Mouse (Mus musculus): ENCODE data around the gene Fosl2. TPM values are rescaled to one million over a fixed set of nuclear protein-coding genes. Genes with fewer than 3 reads are reported as not detected.

Gene Fosl2
- polyA plus RNA-seq, 1 experiment from 2014 or later = 0.70 TPM

- 84% methylated on average over 12 of the region's 12 CpGs for WGBS
- Histone ChIP-seq H3K27ac (ENCODE audit: low read depth, low read length) (no peak overlapping the region), H3K4me3 (ENCODE audit: low read length) (no peak overlapping the region)
These were observed 31.2 kb upstream of the Fosl2 start for GRCm38 (mm10) chr5:32104119-32104990.

GRCm38 (mm10) chr5:32106473-32107140, 29.0 kb upstream of the Fosl2 start:
- Histone ChIP-seq H3K27ac (ENCODE audit: low read depth, low read length) (no peak overlapping the region), H3K4me3 (ENCODE audit: low read length) (no peak overlapping the region), H3K4me2 (ENCODE audit: low read length) (no peak overlapping the region), H3K9me3 (ENCODE audit: control insufficient read depth, low read length) (no peaks in the 10 kb centered on the region), H3K9ac (ENCODE audit: low read depth, low read length) (no peak overlapping the region), H3K27me3 (replicated peaks; ENCODE audit: control insufficient read depth, insufficient read depth, low read length) (no peaks in the 10 kb centered on the region), H3K4me1 (ENCODE audit: control insufficient read depth, insufficient read depth, low read depth, low read length) (peaks cover 6% of the 10 kb centered on the region; the same call in 1 of the 2 replicates), H3K36me3 (ENCODE audit: control insufficient read depth, insufficient read depth, low read length) (no peaks in the 10 kb centered on the region)
- no peak for ATAC-seq
- WGBS = 83% methylated on average over 5 of the region's 5 CpGs

More at GRCm38 (mm10) chr5:32104119-32104990, 31.2 kb upstream of the Fosl2 start:
- no peak for ATAC-seq
- Histone ChIP-seq H3K9me3 (ENCODE audit: control insufficient read depth, low read length) (no peaks in the 10 kb centered on the region), H3K9ac (ENCODE audit: low read depth, low read length) (no peak overlapping the region), H3K4me2 (ENCODE audit: low read length) (no peak overlapping the region), H3K36me3 (ENCODE audit: control insufficient read depth, insufficient read depth, low read length) (no peaks in the 10 kb centered on the region), H3K27me3 (replicated peaks; ENCODE audit: control insufficient read depth, insufficient read depth, low read length) (no peaks in the 10 kb centered on the region), H3K4me1 (ENCODE audit: control insufficient read depth, insufficient read depth, low read depth, low read length) (peaks cover 6% of the 10 kb centered on the region; the same call in 1 of the 2 replicates)

GRCm38 (mm10) chr5:32110651-32111050, 24.9 kb upstream of the Fosl2 start:
- no peak overlapping the region for H3K4me3 ChIP-seq (ENCODE audit: low read length)
- H3K4me1 ChIP-seq (ENCODE audit: control insufficient read depth, insufficient read depth, low read depth, low read length) = no peaks in the 10 kb centered on the region
- H3K4me2 ChIP-seq (ENCODE audit: low read length) = no peak overlapping the region
- no peaks in the 10 kb centered on the region for H3K9me3 ChIP-seq (ENCODE audit: control insufficient read depth, low read length)
- 90% methylated on average over 4 of the region's 4 CpGs for WGBS
- H3K27me3 ChIP-seq (replicated peaks; ENCODE audit: control insufficient read depth, insufficient read depth, low read length) = no peaks in the 10 kb centered on the region
- H3K36me3 ChIP-seq (ENCODE audit: control insufficient read depth, insufficient read depth, low read length) = no peaks in the 10 kb centered on the region
- no peak overlapping the region for H3K27ac ChIP-seq (ENCODE audit: low read depth, low read length)
- no peak for ATAC-seq
- no peak overlapping the region for H3K9ac ChIP-seq (ENCODE audit: low read depth, low read length)

- H3K36me3 ChIP-seq (ENCODE audit: control insufficient read depth, insufficient read depth, low read length) = no peaks in the 10 kb centered on the region
- H3K27ac ChIP-seq (ENCODE audit: low read depth, low read length) = no peak overlapping the region
- no peak overlapping the region for H3K4me2 ChIP-seq (ENCODE audit: low read length)
- no peaks in the 10 kb centered on the region for H3K9me3 ChIP-seq (ENCODE audit: control insufficient read depth, low read length)
- no peak overlapping the region for H3K9ac ChIP-seq (ENCODE audit: low read depth, low read length)
- WGBS = 81% methylated on average over 7 of the region's 7 CpGs
- no peak for ATAC-seq
- H3K4me3 ChIP-seq (ENCODE audit: low read length) = no peak overlapping the region
- H3K4me1 ChIP-seq (ENCODE audit: control insufficient read depth, insufficient read depth, low read depth, low read length) = no peaks in the 10 kb centered on the region
- no peaks in the 10 kb centered on the region for H3K27me3 ChIP-seq (replicated peaks; ENCODE audit: control insufficient read depth, insufficient read depth, low read length)
These were observed 23.2 kb upstream of the Fosl2 start for GRCm38 (mm10) chr5:32112206-32112916.

- Histone ChIP-seq H3K27ac (ENCODE audit: low read depth, low read length) (no peak overlapping the region), H3K4me3 (ENCODE audit: low read length) (no peak overlapping the region), H3K27me3 (replicated peaks; ENCODE audit: control insufficient read depth, insufficient read depth, low read length) (no peaks in the 10 kb centered on the region), H3K9ac (ENCODE audit: low read depth, low read length) (no peak overlapping the region), H3K9me3 (ENCODE audit: control insufficient read depth, low read length) (no peaks in the 10 kb centered on the region), H3K36me3 (ENCODE audit: control insufficient read depth, insufficient read depth, low read length) (no peaks in the 10 kb centered on the region), H3K4me2 (ENCODE audit: low read length) (no peak overlapping the region), H3K4me1 (ENCODE audit: control insufficient read depth, insufficient read depth, low read depth, low read length) (no peaks in the 10 kb centered on the region)
- no peak for ATAC-seq
- 54% methylated on average over 11 of the region's 11 CpGs for WGBS
These were observed 14.7 kb upstream of the Fosl2 start for GRCm38 (mm10) chr5:32120901-32121376.

GRCm38 (mm10) chr5:32121936-32122335, 13.7 kb upstream of the Fosl2 start:
- no peak for ATAC-seq
- WGBS = 84% methylated on average over 6 of the region's 6 CpGs
- no peaks in the 10 kb centered on the region for H3K27me3 ChIP-seq (replicated peaks; ENCODE audit: control insufficient read depth, insufficient read depth, low read length)

GRCm38 (mm10) chr5:32122363-32122762, 13.2 kb upstream of the Fosl2 start:
- no peak overlapping the region for H3K27ac ChIP-seq (ENCODE audit: low read depth, low read length)
- no peaks in the 10 kb centered on the region for H3K27me3 ChIP-seq (replicated peaks; ENCODE audit: control insufficient read depth, insufficient read depth, low read length)
- no peak overlapping the region for H3K4me3 ChIP-seq (ENCODE audit: low read length)
- H3K4me1 ChIP-seq (ENCODE audit: control insufficient read depth, insufficient read depth, low read depth, low read length) = no peaks in the 10 kb centered on the region
- no peaks in the 10 kb centered on the region for H3K36me3 ChIP-seq (ENCODE audit: control insufficient read depth, insufficient read depth, low read length)
- no peak for ATAC-seq
- H3K9ac ChIP-seq (ENCODE audit: low read depth, low read length) = no peak overlapping the region
- H3K9me3 ChIP-seq (ENCODE audit: control insufficient read depth, low read length) = no peaks in the 10 kb centered on the region
- 84% methylated on average over 5 of the region's 5 CpGs for WGBS
- no peak overlapping the region for H3K4me2 ChIP-seq (ENCODE audit: low read length)

More at GRCm38 (mm10) chr5:32121936-32122335, 13.7 kb upstream of the Fosl2 start:
- Histone ChIP-seq H3K27ac (ENCODE audit: low read depth, low read length) (no peak overlapping the region), H3K36me3 (ENCODE audit: control insufficient read depth, insufficient read depth, low read length) (no peaks in the 10 kb centered on the region), H3K4me1 (ENCODE audit: control insufficient read depth, insufficient read depth, low read depth, low read length) (no peaks in the 10 kb centered on the region), H3K4me3 (ENCODE audit: low read length) (no peak overlapping the region), H3K4me2 (ENCODE audit: low read length) (no peak overlapping the region), H3K9ac (ENCODE audit: low read depth, low read length) (no peak overlapping the region), H3K9me3 (ENCODE audit: control insufficient read depth, low read length) (no peaks in the 10 kb centered on the region)

GRCm38 (mm10) chr5:32124957-32125356, 10.6 kb upstream of the Fosl2 start:
- 85% methylated on average over 6 of the region's 6 CpGs for WGBS

GRCm38 (mm10) chr5:32127226-32127625, 8.4 kb upstream of the Fosl2 start:
- H3K27ac ChIP-seq (ENCODE audit: low read depth, low read length) = no peak overlapping the region
- H3K9ac ChIP-seq (ENCODE audit: low read depth, low read length) = no peak overlapping the region
- H3K27me3 ChIP-seq (replicated peaks; ENCODE audit: control insufficient read depth, insufficient read depth, low read length) = peaks cover 8% of the 10 kb centered on the region
- H3K4me2 ChIP-seq (ENCODE audit: low read length) = no peak overlapping the region
- no peaks in the 10 kb centered on the region for H3K4me1 ChIP-seq (ENCODE audit: control insufficient read depth, insufficient read depth, low read depth, low read length)
- no peak overlapping the region for H3K4me3 ChIP-seq (ENCODE audit: low read length)
- no peaks in the 10 kb centered on the region for H3K9me3 ChIP-seq (ENCODE audit: control insufficient read depth, low read length)
- 55% methylated on average over 3 of the region's 3 CpGs for WGBS
- no peak for ATAC-seq
- no peaks in the 10 kb centered on the region for H3K36me3 ChIP-seq (ENCODE audit: control insufficient read depth, insufficient read depth, low read length)

More at GRCm38 (mm10) chr5:32124957-32125356, 10.6 kb upstream of the Fosl2 start:
- Histone ChIP-seq H3K27ac (ENCODE audit: low read depth, low read length) (no peak overlapping the region), H3K36me3 (ENCODE audit: control insufficient read depth, insufficient read depth, low read length) (no peaks in the 10 kb centered on the region), H3K9me3 (ENCODE audit: control insufficient read depth, low read length) (no peaks in the 10 kb centered on the region), H3K4me2 (ENCODE audit: low read length) (no peak overlapping the region), H3K4me1 (ENCODE audit: control insufficient read depth, insufficient read depth, low read depth, low read length) (no peaks in the 10 kb centered on the region), H3K9ac (ENCODE audit: low read depth, low read length) (no peak overlapping the region), H3K4me3 (ENCODE audit: low read length) (no peak overlapping the region), H3K27me3 (replicated peaks; ENCODE audit: control insufficient read depth, insufficient read depth, low read length) (no peaks in the 10 kb centered on the region)
- ATAC-seq = no peak
